Mouse (Mus musculus): ENCODE measurements at regions not wholly inside any gene's neighbourhood (a gene's known extent, or its start where the extent isn't known, plus 50 kb on each side); places are given as distances from the start of the nearest gene placed in this dataset.

DNA sequence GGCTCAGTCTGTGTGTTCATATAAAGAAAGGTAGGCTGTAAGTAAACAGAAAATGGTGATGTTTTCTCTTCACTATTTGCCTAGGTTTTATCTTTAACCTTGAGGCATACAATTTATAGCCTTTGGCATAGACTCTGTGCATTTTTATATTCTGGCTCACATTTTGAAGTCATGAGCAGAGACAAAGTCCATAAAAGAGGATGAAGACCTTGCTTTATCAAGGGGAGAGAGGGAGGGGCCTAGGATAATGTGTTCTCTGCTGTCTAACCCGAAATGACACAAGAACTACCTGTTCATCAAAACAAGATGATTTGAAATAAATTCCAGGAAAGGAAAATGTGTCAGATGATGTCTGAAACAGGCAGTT lies 65.2 kb upstream of the Plcl2 start:
- TF ChIP-seq CTCF (IDR thresholded peaks at IDR 0.05; ENCODE audit: extremely low read depth, insufficient read depth, low read length) (no peak), POLR2A (IDR thresholded peaks at IDR 0.05; ENCODE audit: extremely low read depth, insufficient read depth, low read length) (no peak)
